Mouse (Mus musculus) G1E-ER4 (cell line): Measurements from ENCODE around the gene Gpc6. TPM values are rescaled to one million over a fixed set of nuclear protein-coding genes. Genes with fewer than 3 reads are reported as not detected.

Experiments used
- GATA1 ChIP-seq: IDR thresholded peaks from one replicate; pipeline ENCODE4 v1.8.0; 2012; ENCODE audit warnings: low read length, inconsistent platforms
- polyA plus RNA-seq: library from polyadenylated mRNA; stranded (reverse); fragments of >175 nt; gene quantifications from 2 replicates; pipeline ENCODE4 v1.2.3, GENCODE M21; 2012

The Gpc6 gene
- polyA plus RNA-seq, 1 experiment = not detected

GRCm38 (mm10) chr14:117238226-117238625 is 313.1 kb downstream of the Gpc6 start:
- no peak for TF ChIP-seq GATA1

DNA sequence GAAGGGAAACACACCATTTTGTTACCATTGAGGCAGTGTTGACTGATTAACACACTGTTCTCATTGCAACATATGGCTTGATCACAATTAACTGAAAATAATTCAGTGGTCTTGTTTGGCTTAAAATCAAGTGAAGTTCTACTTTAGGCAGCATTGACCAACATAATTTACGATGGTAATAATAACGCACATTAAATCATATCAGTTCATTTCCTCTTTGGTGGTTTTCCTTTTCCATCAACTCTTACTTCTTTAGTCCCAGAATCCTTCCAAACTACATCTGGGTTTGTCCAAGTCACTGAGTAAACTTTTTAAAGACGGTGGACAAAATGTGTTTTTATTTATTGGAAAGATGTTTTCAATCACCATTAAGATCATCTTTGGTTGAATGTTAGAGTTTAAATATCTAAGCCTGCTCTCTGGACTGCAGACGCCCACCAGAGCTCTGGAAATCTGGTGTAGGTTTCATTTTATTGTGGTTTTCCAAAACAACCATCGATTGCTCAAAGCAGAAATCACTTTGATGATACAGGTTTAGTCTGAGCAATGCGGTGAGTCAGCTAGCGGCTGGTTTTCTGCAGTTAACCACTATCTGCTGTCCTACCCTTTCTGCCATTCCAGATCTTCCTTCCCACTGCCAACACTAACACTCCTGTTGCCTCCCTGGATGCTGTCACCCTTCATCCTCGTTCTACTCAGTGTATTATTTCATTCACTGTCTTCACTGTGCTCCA is 314.7 kb downstream of the Gpc6 start:
- no peak for TF ChIP-seq GATA1

- no peak for TF ChIP-seq GATA1
These were observed 320.5 kb downstream of the Gpc6 start for GRCm38 (mm10) chr14:117245631-117246030.

DNA sequence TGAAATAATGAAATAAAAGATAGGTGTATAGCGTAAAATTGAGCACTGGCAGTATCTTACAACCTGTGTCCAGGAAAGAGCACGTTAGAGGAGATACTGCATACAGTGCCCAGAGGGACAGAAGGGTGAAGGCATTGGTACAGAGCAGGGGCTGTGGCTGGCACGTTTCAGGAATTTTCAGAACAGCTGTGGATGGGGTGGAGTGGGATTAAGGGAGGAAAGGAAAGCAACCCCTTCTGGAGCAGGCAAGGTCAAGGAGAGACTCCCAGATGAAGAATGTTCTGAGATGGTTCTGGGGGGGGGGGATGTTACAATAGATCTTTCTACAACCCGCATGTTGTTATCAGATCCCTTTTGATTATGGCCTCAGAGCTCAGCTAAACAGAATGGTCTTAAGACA is 331.1 kb downstream of the Gpc6 start:
- no peak for TF ChIP-seq GATA1

DNA sequence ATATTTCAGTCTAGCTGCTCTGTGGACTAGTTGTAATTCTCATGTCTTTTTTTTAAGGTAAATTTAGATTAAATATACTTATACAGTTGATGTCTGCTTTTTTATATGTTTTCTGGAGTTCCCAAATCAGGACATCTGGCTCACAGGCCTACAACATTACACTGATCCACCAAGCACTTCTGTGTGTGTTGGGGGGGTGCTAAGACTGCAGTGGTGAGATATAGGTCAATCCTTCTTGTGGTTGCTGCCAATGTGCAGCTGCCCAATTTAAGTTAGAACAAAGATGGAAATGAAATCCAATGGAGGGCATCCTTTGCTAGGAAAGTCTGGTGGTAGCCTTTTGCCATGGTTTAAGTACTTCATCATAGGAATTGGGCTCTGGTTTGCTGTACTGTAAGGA is 340.5 kb downstream of the Gpc6 start:
- TF ChIP-seq GATA1 = no peak

GRCm38 (mm10) chr14:117267823-117268601 is 342.9 kb downstream of the Gpc6 start:
- TF ChIP-seq GATA1 = no peak

DNA sequence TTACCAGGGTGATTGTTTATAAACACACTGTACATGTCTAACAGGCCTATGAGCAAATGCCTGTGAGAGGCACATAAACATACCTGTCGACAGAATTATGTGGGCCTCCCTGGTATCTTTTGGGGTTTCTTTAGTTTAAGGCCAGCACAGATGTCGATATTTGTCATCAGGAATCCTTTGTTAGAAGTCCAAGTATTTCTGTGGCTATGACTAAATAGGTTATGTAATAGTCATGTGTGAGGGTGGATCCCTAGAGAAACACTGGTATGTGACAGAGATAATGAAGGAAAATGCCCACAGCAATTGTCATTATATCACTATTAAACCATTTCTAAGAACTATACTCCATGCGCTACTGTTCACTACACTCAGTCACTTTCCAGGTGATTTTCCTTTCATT is 358.5 kb downstream of the Gpc6 start:
- no peak for TF ChIP-seq GATA1

GRCm38 (mm10) chr14:117293746-117294145 is 368.6 kb downstream of the Gpc6 start:
- TF ChIP-seq GATA1 = no peak

GRCm38 (mm10) chr14:117296207-117296838 is 371.2 kb downstream of the Gpc6 start:
- no peak for TF ChIP-seq GATA1

GRCm38 (mm10) chr14:117301019-117301418 is 375.9 kb downstream of the Gpc6 start:
- TF ChIP-seq GATA1 = no peak

GRCm38 (mm10) chr14:117303901-117304722 is 379.0 kb downstream of the Gpc6 start:
- TF ChIP-seq GATA1 = no peak

DNA sequence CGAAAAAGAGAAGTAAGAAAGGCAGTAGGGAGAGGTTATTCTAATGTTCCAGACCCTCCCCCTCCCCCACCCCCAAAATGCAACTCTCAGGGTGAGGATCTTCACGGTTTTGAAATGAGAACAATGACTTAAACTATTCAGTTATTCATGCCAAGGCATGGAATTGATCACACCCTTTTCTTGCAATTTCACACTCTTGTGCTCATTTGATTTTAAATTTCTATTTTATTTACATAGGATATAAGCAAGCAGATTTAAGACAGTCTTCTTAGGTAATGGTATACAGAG is 379.6 kb downstream of the Gpc6 start:
- no peak for TF ChIP-seq GATA1

GRCm38 (mm10) chr14:117309997-117310520 is 384.9 kb downstream of the Gpc6 start:
- TF ChIP-seq GATA1 = no peak

DNA sequence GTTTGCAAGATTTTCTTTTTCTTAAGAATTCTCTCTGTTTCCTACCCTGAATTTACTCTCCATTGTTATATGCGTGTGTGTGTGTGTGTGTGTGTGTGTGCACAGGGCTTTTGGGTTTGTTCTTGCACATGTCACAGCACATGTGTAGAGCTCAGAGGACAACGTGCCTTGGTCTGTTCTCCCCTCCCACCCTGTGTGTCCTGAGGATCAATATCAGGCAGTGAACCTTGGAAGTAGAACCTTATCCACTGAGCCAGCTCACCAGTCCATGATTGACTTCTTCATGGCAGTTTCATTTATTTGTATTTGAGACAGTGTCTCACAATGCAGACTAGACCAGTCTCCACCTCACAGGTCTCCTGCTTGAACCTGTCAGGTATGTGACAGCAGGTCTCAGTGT is 399.1 kb downstream of the Gpc6 start:
- no peak for TF ChIP-seq GATA1

DNA sequence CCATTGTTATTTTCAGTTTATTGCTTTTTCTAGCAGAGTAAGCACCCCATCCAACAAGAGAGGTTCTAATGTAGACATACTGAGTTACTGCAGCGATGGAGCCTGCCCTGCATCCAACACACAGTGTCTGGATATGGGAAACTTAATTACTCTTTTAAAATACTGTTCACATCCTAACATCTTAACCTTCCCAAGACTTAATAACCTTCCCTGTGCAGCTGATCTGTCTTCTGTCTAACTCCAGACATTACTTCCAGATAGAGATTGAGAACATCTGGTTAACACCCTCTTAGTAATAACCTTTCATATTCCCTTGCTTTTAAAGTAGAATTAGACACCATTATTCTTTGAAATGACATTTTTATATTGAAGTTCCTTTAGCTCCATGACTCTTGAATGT is 407.1 kb downstream of the Gpc6 start:
- TF ChIP-seq GATA1 = no peak

DNA sequence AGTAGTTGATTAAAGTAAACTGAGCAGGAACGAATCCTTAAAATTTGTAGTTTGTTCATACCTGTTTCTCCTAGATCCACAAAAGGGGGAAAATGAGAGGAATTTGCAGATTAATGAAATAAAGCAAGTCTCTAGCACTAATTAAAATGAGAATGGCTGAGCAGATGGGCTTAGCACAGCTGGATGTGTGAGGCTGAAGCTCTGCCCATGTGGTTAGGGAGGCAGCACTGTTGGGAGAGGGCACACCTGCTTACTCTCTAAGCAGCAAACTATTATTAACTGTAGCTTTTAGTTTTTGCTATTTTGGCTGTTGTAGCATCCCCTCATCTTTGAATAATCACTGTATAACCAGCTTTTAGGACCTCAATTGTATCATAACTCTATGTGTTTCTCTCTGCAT is 412.2 kb downstream of the Gpc6 start:
- TF ChIP-seq GATA1 = no peak
